Mouse (Mus musculus) lung, embryonic 16.5 days (tissue): ENCODE measurements around the gene Gpr19. TPM values are rescaled to one million over a fixed set of nuclear protein-coding genes. Genes with fewer than 3 reads are reported as not detected.

ENCODE experiments used
- ATAC-seq: fragments of 200-750 bp; cut with Nextera tagmentation; 2 replicates; pipeline ENCODE4 v1.8.0; 2017; ENCODE audit warnings: low read depth, mild to moderate bottlenecking, moderate library complexity
- H3K27ac ChIP-seq: fragments of 300-500 bp; sonication (generic); 2 replicates; pipeline ENCODE4 v1.5.1; 2014; ENCODE audit warnings: mild to moderate bottlenecking, control low read depth, low read length
- H3K27me3 ChIP-seq: fragments of 300-500 bp; sonication (generic); 2 replicates; pipeline ENCODE4 v1.6.1; 2014; ENCODE audit warnings: low read depth, low read length, mixed read lengths; ENCODE audit not compliant: control insufficient read depth, insufficient read depth
- H3K36me3 ChIP-seq: fragments of 300-500 bp; sonication (generic); 2 replicates; pipeline ENCODE4 v1.6.1; 2014; ENCODE audit warnings: low read length; ENCODE audit not compliant: control insufficient read depth, insufficient read depth
- H3K4me1 ChIP-seq: fragments of 300-500 bp; sonication (generic); replicated peaks from 2 replicates; pipeline ENCODE4 v1.6.1; 2014; ENCODE audit warnings: low read length, mixed read lengths; ENCODE audit not compliant: control insufficient read depth, insufficient read depth
- H3K4me2 ChIP-seq: fragments of 300-500 bp; sonication (generic); 2 replicates; pipeline ENCODE4 v1.6.1; 2014; ENCODE audit warnings: low read depth, low read length, control low read depth
- H3K4me3 ChIP-seq: fragments of 300-500 bp; sonication (generic); 2 replicates; pipeline ENCODE4 v1.5.1; 2014; ENCODE audit warnings: mild to moderate bottlenecking, low read length, control low read depth
- H3K9ac ChIP-seq: fragments of 300-500 bp; sonication (generic); 2 replicates; pipeline ENCODE4 v1.6.1; 2014; ENCODE audit warnings: low read length, control low read depth
- H3K9me3 ChIP-seq: fragments of 300-500 bp; sonication (generic); 2 replicates; pipeline ENCODE4 v1.6.1; 2016; ENCODE audit warnings: low read length; ENCODE audit not compliant: control insufficient read depth
- WGBS: fragments of 180-500 bp; shearing (Covaris S2); extraction: QIAGEN DNeasy Blood & Tissue Kit; methylation state at CpG from one replicate; pipeline ENCODE4 v1.1.7; 2014; 5-methylcytosine and 5-hydroxymethylcytosine counted together
- polyA plus RNA-seq: library from polyadenylated mRNA; unstranded; fragments of >200 nt; fragmentation: Nextera tagmentation; extraction: Ambion mirVana; gene quantifications from 2 replicates; pipeline ENCODE4 v1.2.1, GENCODE M21; 2015

The Gpr19 gene
- polyA plus RNA-seq: 10.4 and 11.7 TPM in 2 replicates

- Histone ChIP-seq H3K9ac (peak within 1 kb of the TSS; percentile 82), H3K36me3 (no peaks in the 10 kb centered on the region), H3K9me3 (no peaks in the 10 kb centered on the region), H3K27ac (peak within 1 kb of the TSS; percentile 100), H3K4me2 (peak within 1 kb of the TSS; percentile 82), H3K4me3 (peak within 1 kb of the TSS; percentile 61), H3K27me3 (no peaks in the 10 kb centered on the region), H3K4me1 (peaks cover 5% of the 10 kb centered on the region)
- ATAC-seq: peak; percentile 96
- 1% methylated on average over 51 of the region's 51 CpGs for WGBS
Measured at GRCm38 (mm10) chr6:134898095-134898965, at the start of gene Gpr19. Gene Gpr19, minus strand, starts transcription at chr6:134898578.

GRCm38 (mm10) chr6:134947311-134948087 is 49.1 kb upstream of the Gpr19 start:
- H3K9me3 ChIP-seq: no peaks in the 10 kb centered on the region
- peaks cover 4% of the 10 kb centered on the region; the same call in 1 of the 2 replicates for H3K36me3 ChIP-seq
- no peak overlapping the region for H3K27ac ChIP-seq
- H3K4me2 ChIP-seq: no peak overlapping the region
- 48% methylated on average over 13 of the region's 13 CpGs for WGBS
- H3K27me3 ChIP-seq: no peaks in the 10 kb centered on the region
- H3K4me1 ChIP-seq: no peaks in the 10 kb centered on the region
- peak; percentile 20; the same call in 1 of the 2 replicates for ATAC-seq
- no peak overlapping the region for H3K9ac ChIP-seq
- H3K4me3 ChIP-seq: no peak overlapping the region

- Histone ChIP-seq H3K27me3 (no peaks in the 10 kb centered on the region), H3K4me2 (no peak overlapping the region), H3K4me3 (no peak overlapping the region), H3K9me3 (no peaks in the 10 kb centered on the region), H3K27ac (no peak overlapping the region), H3K36me3 (peaks cover 4% of the 10 kb centered on the region; the same call in 1 of the 2 replicates), H3K9ac (no peak overlapping the region), H3K4me1 (no peaks in the 10 kb centered on the region)
- WGBS: 71% methylated on average over 9 of the region's 9 CpGs
- no peak for ATAC-seq
Measured at GRCm38 (mm10) chr6:134946858-134947257, 48.5 kb upstream of the Gpr19 start.

- Histone ChIP-seq H3K4me2 (no peak overlapping the region), H3K27me3 (no peaks in the 10 kb centered on the region), H3K9me3 (no peaks in the 10 kb centered on the region), H3K36me3 (peaks cover 10% of the 10 kb centered on the region; the same call in 1 of the 2 replicates), H3K4me1 (no peaks in the 10 kb centered on the region), H3K4me3 (no peak overlapping the region), H3K9ac (no peak overlapping the region), H3K27ac (no peak overlapping the region)
- 53% methylated on average over 6 of the region's 6 CpGs for WGBS
- no peak for ATAC-seq
Measured at GRCm38 (mm10) chr6:134946054-134946453, 47.7 kb upstream of the Gpr19 start.

GRCm38 (mm10) chr6:134943759-134944407 is 45.5 kb upstream of the Gpr19 start:
- 72% methylated on average over 13 of the region's 13 CpGs for WGBS
- H3K36me3 ChIP-seq: peaks cover 8% of the 10 kb centered on the region; the same call in 1 of the 2 replicates
- no peaks in the 10 kb centered on the region for H3K27me3 ChIP-seq
- H3K9me3 ChIP-seq: no peaks in the 10 kb centered on the region
- H3K4me1 ChIP-seq: no peaks in the 10 kb centered on the region
- no peak overlapping the region for H3K4me2 ChIP-seq
- no peak for ATAC-seq
- H3K4me3 ChIP-seq: no peak overlapping the region
- no peak overlapping the region for H3K27ac ChIP-seq
- H3K9ac ChIP-seq: no peak overlapping the region

- Histone ChIP-seq H3K4me1 (no peaks in the 10 kb centered on the region), H3K9me3 (no peaks in the 10 kb centered on the region), H3K36me3 (peaks cover 8% of the 10 kb centered on the region; the same call in 1 of the 2 replicates), H3K4me3 (no peak overlapping the region), H3K4me2 (no peak overlapping the region), H3K27ac (no peak overlapping the region), H3K9ac (no peak overlapping the region), H3K27me3 (no peaks in the 10 kb centered on the region)
- no peak for ATAC-seq
- 60% methylated on average over 4 of the region's 4 CpGs for WGBS
Measured at GRCm38 (mm10) chr6:134939781-134940180, 41.4 kb upstream of the Gpr19 start.

- Histone ChIP-seq H3K27me3 (no peaks in the 10 kb centered on the region), H3K9ac (no peak overlapping the region), H3K27ac (no peak overlapping the region), H3K9me3 (no peaks in the 10 kb centered on the region), H3K4me1 (peaks cover 17% of the 10 kb centered on the region), H3K36me3 (no peaks in the 10 kb centered on the region), H3K4me2 (no peak overlapping the region), H3K4me3 (no peak overlapping the region)
- 87% methylated on average over 5 of the region's 5 CpGs for WGBS
- ATAC-seq: no peak
Measured at GRCm38 (mm10) chr6:134934305-134934704, 35.9 kb upstream of the Gpr19 start.

GRCm38 (mm10) chr6:134933207-134933558 is 34.8 kb upstream of the Gpr19 start:
- no peak overlapping the region for H3K9ac ChIP-seq
- 74% methylated on average over 2 of the region's 2 CpGs for WGBS

More at GRCm38 (mm10) chr6:134933207-134933558, 34.8 kb upstream of the Gpr19 start:
- Histone ChIP-seq H3K27ac (no peak overlapping the region), H3K9me3 (no peaks in the 10 kb centered on the region), H3K36me3 (no peaks in the 10 kb centered on the region), H3K4me1 (peaks cover 18% of the 10 kb centered on the region), H3K27me3 (no peaks in the 10 kb centered on the region), H3K4me3 (no peak overlapping the region), H3K4me2 (no peak overlapping the region)
- ATAC-seq: no peak
